Mouse (Mus musculus) layer of hippocampus, adult 18-20 months (tissue): ENCODE measurements at regions not wholly inside any gene's neighbourhood (a gene's known extent, or its start where the extent isn't known, plus 50 kb on each side); places are given as distances from the start of the nearest gene placed in this dataset.
"Not testable (repeated sequence)": the region's sequence is repeated elsewhere in the genome, so short reads cannot be mapped to it uniquely, and the experiment has no call there.

ENCODE experiments used
- DNase-seq, 2 experiments: peaks; one replicate each; pipeline ENCODE4 v3.0.0; 2022; ENCODE audit warnings: low spot score in 2 of 2

DNA sequence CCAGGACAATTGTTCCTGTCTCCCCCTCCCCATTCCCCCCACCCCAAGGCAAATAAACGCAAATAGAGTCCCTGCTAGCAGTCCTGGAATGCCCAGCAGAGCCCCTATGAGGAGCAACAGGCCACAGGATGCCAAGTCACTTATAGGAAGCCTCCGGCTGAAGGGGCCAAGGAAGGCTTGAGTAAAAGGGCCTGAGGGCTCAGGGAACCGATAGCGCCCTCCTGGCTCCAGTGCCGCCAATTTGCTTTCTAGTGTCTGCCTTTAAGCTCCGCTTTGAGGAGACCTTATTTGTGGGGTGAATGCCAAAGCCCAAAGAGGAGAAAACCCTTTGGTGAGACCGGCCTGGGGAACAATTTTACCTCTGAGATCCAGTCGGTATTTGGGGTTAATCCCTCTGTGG is 156.2 kb upstream of the Hes1 start:
- DNase-seq, result no peak

DNA sequence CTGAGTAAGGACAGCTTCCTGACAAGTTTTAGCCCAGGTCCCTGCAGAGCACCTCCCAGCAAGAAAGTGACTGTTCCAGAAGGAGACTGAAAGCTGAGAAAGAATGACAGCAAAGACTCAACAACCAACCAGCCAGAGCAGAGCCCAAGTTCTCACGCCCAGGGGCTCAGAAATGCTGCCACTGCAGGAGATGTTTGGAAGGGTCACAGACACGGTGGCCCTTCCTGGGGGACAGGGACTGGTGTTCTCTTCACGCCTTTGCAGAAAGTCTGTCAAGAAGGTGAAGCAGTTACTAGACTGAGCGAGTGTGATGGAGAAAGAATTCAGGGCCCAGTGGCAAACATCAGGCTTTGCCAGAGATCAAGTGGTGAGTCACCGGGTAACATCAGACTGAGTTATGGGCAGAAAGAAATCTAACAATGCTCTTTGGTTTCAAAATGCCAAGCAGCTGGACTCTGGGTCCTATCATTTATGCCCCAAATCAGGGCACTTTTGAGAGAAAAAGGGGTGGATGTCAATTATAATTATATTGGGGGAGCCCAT is 154.2 kb upstream of the Hes1 start:
- DNase-seq, result no peak

DNA sequence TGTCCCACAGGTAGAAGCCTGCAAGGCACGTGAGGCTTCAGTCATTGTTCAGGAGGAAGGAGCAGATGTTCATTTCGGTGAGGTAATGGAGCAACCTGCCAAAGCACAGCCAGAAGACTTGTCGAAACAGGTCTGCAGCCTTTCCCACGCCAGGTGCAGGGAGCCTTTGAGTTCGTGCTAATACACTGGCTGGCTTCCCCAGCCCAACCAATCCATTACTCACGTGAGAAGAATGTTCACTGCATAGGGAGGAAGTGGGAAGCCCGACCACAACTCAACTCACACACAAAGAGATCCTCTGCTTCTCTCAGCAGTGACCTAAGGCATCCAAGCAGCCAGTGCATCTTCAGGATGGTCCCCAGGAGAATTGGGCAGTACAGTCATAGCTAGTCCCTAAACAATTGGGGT is 153.0 kb upstream of the Hes1 start:
- no peak for DNase-seq

DNA sequence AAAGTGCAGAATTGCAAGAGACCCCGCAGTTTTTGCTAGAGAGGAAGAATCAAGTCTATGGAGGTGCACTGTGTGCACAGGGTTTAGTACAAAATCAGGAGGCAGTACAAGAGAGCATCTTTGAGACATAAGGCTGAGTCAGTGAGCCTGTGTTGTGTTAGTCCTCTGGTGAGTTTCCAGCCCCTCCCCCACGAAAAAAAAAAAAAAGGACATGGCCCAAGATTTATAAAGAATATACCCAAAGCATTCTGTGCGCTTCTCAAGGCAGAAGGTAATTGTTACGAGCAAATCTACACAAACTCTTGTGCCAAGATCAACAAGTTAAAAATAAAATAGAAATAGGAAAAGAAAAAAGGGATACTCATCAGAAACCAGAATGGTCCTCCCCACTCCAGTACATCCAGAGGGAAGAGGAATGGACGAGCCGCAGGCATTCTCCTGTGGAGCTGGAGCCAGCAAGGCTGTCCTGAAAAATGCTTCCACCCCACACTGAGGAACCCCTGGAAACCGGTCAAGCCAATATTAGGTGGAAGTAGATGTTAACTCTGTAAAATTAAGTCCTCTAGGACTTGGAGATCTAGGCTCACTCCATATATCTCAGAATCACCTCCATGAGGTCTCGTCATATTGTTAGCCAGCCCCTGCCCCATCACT is 150.7 kb upstream of the Hes1 start:
- no peak for DNase-seq

DNA sequence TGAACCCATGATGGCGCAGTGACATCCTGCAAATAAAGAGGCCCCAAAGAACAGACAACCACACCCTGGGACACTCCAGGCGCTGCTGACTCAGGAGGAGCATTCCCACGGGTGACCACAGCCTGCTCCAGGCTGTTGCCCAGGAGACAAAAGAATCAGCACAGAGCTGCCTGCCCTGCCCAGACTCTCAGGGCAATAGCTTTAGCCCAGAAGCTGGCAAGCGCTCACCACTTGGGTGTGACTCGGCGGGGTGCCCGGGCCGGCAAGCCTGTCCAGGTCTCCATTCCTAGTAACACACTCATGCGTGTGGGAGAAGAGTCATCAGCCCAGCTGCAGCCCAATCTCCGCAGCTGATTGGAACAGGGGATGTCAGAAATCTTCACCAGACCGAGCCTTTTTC is 148.8 kb upstream of the Hes1 start:
- peak; percentile 11 to 16 for DNase-seq

DNA sequence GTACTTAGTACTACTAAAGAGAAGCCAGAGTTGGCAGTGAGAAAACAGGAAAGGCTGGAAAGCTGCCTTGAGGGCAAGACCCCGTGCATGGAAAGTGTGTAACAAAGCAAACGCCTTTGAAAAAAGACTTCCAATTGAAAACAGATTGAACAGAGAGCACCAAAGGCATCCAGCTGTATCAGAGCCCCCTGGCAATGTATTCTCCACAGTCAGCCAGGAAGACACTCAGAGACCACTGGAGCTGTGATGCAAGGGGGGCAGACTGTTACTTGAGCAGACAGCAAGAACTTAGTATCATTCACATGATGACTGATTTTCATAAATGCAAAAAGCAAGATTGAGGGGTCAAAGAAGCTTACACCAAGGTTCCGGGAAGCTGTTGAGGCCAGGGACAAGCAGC is 146.2 kb upstream of the Hes1 start:
- DNase-seq, result no peak

DNA sequence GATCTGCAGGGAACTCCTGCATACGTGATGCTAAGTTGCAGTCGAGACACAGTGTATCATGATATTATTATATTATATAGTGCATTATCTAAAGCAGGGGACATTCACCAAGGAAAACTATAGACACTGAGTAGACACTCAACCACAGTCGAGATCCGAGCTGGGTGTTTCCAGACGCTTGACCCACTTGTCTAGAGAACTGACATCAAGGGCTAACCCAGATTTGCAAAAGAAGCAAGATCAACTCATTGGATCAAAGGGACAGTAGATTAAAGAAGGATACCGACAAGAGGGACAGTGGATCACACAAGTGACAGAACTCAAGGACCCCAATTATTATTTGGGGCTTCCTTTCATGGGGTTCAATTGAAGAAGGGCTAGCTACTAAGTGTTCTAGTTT is 145.8 kb upstream of the Hes1 start:
- DNase-seq, result no peak

DNA sequence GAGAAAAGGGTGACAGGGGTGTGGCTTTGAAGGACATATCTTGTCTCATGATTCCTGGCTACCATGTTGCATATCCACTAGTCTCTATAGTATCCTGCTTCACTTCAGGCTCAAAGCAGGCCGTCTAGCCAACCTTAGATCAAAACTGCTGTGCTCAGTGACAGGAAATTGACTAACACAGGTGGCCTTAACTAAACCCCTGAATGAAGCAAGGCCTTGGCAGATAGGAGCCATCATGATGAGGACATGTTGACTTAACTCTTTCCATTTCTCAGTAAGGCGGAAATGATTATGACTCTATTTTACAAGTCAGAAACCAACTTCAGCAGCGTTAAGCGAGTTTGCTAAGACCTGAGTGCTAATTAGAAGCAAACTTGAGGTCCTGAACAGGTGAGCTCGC is 143.2 kb upstream of the Hes1 start:
- DNase-seq, result no peak

DNA sequence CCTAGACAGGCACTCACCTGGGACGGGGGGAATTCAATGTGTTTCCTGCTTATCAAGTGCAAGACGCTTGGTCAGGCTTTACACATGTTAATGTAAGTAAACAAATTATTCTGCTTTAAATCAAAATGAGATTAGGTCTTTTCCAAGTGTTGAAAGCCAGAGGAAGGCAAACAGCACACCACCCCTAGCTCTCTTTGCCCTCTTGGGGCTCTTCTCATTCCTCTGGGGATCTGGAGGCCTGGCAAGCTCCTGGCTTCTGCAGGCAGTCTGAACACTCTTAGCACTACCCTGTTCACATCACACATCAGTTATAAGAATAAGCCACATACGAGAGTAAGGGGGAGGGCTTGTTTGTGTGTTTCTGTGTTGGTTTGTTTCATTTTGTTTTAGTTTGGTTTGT is 142.8 kb upstream of the Hes1 start:
- no peak for DNase-seq

DNA sequence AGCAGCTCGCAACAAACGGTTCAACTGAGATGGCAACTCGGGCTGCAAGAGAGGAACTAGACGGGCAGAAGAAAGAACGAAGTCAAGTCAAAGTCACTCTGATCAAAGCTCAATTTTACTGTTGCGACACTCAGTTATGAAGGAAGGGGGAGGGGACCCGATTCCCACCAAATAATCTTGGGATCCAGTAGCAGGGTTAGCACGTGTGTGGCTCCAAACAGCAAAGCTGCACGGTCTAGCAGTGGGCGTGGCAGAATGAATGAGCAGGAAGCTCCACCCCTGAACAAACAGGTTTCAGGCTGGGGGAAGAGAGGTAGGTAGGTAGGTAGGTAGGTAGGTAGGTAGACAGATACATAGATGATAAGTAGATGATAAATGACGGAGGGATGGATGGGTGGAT is 136.9 kb upstream of the Hes1 start:
- DNase-seq, result not testable (repeated sequence)

DNA sequence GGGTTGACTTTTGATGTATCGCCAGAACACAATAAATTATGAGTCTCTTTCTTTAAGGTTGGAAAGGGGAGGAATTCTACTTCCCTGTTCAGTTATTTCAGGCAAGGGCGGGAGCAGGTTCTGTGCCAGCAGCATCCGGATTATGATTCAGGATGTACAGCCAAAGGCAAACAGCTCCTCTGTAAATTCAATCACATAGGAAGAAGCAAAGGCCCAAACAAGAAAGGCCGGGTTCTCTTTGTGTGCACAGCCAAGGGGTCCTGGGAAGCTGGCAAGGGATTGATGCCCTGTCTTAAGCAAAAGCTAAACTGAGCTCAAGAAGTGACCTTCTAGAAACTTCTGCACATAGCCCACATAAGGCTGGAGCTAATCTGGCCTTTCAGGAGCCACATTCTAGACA is 135.9 kb upstream of the Hes1 start:
- DNase-seq, result no peak

DNA sequence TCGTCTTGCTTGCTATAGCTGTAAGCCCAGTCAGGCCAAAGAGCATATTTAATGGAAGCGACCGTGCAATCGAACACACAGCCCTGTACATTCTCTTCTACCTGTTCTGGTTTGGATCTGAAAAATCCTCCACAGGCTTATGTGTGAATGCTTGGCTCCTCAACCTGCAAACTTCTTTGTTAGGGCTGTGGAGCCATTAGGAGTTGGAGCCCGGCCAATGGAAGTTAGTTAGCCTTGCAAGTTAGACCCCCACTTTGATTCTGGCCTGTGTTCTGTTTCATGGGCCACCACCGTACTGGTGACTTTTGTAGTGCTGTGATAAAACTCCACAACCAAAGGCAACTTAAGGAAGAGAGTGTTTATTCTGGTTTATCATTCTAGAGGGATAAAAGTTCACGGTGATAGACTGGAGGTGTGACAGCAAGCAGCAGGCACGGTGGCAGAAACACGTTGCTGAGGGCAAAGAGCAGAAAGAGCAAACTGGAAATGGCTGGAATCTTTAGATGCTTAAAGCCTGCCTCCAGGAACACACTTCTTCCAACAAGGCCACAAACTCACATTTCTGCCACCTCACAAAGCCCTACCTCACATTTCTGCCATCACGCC is 132.3 kb upstream of the Hes1 start:
- DNase-seq, result no peak

DNA sequence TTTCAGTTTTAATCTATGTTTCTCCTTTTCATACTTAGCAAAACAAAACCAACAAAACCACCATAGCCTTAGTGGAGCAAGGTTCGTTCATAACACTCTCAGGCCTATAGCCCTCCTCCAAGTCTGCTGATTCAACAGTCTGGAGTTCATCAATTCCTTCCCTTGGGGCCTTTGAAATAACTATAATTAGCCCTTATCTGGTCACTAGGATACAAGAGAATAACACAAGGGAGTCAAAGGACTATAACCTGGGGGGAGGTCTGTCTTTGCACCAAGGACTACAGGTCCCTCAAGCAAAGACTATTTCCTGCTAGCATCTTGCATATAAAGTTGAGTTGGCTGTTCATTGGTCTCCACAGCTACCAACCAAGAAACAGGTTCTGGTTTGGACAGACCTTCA is 129.5 kb upstream of the Hes1 start:
- DNase-seq, result no peak

DNA sequence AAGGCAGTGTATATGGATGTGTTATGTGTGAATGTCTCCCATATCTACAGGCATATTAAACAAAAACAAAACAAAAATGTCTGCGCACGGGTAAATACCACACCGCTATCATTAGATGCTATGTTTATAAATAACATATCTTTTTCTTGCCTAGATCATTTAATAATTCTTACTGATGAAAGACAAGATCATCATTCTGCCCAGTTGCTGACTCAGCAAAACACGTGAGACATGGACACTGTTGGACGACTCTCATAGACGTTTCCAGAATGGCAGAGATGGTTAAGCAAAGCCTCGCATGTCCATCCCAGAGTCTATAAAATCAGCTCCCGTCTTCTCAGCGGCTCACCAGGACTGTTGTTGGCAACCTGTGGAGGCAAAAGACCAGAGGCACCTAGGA is 125.5 kb upstream of the Hes1 start:
- DNase-seq, result no peak

DNA sequence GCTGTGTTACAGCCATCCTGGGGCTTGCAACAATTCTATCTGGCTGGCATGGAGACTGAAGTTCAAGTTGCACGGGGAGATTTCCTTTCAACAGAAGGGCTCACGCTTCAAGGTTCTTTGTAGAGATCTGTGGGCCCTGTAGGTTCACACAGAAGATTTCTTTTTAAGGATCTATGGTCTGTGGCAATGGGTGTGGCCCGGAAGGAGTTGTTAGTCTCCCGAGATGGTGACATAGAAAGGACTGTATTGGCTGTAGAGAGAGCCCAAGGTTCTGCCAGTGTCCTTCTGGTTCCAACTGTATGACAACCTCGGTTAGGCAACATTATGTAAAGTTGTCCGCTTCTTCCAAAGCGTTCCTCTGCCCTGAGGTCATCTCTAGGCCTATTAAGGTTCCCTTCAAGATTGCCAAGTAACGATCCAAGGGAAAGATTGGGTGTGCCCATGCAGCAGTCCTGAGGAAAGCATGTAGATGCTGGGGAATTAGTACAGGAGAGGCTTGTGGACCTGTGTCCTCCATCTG is 124.8 kb upstream of the Hes1 start:
- no peak for DNase-seq

DNA sequence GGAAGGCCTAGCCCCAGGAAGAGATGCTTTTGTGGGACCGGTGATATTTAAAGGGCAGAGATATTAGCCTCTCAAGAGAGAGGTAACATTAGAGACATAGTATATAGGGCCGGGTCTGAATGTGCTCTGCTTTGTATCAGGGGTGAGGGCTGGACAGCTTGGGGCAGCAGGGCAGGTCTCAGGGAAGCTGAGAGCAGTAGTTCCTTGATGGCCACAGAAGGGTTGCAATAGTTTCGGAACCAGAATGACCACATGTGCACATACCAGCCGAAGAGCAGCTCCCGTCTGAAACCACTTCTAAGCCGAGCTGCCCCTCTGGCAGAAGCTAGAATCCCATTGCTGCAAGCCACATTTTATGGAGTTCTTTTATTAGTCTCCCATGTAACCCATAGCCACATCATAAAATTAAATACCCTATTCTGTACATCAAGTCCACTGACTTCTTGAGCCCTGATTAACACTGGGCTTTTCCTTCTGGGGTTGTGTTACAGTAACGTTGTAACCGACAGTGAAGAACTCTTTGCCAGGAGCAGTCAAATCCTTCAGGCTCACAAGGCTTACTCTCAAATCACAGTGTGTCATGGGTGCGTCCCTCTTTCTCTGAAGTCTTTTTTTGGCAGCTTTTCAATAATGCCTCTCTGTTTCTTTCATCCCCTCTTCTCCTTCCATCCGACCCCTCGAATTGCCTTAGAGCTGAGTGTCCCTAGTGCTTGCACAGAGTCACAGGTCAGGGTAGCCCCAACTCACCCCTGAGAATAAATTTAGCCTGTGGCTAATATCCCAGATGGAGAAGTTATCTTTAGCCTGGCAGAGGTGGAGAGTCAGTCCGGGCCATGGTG is 124.1 kb upstream of the Hes1 start:
- DNase-seq, result no peak

DNA sequence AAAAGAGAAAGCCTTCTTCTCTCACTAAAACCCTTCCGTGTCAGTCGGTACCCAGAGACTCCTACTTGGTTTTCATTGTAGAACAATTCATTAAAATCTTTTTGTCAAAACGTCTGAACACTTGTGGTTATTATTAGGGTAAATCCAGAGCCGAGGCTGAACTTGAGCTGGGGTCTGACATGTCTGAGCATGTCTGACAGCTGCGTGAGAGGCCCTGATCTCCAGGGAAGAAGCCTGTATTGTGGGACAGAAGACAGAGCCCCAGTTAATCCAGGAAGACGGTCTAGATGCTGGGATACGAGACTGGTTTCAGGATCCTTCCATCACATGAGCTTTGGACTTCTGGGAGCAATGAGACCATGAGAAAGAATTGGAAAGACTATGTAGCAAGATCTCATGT is 122.1 kb upstream of the Hes1 start:
- no peak for DNase-seq

DNA sequence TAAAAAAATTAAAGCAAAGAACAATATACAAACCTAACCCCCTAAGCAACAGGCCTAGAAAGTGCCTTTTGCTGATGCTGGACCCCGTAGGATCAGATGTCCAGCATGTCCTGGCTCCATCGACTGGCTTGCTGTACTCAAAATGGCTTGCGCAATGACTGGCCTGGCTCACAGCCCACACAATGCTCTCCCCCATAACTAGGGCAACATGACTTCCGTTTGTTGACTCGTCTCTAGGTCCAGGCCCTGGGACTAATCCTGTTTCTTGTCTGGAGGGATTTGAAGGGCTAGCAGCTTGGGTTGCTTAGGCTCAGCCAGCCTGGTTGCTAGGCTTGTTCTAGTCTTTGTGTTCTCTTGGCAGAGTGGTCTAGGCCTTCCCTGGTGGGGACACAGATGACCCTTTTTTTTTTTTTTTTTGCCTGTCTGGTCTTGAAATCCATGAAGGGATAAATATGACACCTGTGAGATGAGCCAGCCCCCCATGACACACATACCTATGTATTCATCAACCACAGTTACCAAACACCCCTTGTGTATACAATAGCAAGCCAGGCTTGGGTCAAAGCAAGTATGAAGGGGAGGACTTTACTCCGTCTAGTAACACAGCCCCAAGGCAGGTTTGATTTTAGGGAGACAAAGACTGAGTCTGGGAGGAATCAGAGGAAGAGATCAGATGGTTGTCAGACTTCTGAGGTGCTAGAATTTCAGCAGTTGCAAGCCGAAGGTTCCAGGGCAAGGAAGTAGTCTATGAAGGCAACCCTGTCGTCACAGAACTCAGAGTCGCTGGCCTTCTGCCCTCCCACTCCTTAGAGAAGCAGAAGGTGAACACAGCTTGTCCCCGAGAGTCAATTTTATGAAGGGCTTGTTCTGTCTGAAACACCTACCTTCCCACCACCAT is 120.0 kb upstream of the Hes1 start:
- DNase-seq, result peak in 1 of 2 experiments; percentile 12

DNA sequence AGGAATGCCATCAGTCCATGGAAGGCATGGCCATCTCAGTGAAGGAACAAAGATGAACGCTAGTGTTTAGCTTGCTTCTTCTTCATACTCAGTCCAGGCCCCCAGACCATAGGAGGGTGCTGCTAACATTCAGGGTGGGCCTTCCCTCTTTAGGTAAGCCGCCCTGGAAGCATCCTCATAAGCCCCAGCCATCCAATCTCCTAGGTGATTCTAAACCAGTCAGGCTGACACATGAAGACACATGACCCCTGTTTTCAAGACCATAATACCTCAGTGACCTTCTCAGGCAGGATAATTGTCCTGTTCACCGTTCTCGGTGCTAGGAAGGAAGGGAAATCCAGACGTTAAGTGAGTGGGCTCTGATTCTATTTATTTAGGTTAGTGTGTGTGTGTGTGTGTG is 119.2 kb upstream of the Hes1 start:
- DNase-seq, result no peak

DNA sequence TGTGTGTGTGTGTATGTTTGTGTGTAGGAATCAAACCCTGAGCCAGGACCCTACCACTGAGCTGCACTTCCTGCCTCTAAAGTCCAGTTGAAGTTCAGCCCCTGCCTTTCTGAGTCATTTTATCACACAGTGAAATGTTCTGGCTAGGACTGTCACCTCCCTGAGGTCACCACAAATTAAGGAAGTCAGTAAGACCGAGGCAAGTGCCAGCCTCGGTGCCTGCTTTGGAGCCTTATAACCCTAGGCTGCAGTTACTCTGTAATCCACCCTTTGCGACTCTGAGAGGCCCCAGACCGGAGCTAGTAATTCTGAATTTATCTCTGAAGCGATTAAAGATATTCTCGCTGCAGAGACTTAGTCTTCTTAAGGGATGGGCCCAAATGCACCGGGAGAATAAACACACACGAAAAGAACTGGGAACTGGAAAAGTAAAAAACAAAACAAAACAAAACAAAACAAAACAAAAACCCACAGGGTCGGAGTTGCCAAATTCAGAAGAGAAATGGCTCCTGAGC is 118.8 kb upstream of the Hes1 start:
- no peak for DNase-seq
